Comparison of ENCODE assay signal across 8 mouse cellular contexts in the genomic region with DNA sequence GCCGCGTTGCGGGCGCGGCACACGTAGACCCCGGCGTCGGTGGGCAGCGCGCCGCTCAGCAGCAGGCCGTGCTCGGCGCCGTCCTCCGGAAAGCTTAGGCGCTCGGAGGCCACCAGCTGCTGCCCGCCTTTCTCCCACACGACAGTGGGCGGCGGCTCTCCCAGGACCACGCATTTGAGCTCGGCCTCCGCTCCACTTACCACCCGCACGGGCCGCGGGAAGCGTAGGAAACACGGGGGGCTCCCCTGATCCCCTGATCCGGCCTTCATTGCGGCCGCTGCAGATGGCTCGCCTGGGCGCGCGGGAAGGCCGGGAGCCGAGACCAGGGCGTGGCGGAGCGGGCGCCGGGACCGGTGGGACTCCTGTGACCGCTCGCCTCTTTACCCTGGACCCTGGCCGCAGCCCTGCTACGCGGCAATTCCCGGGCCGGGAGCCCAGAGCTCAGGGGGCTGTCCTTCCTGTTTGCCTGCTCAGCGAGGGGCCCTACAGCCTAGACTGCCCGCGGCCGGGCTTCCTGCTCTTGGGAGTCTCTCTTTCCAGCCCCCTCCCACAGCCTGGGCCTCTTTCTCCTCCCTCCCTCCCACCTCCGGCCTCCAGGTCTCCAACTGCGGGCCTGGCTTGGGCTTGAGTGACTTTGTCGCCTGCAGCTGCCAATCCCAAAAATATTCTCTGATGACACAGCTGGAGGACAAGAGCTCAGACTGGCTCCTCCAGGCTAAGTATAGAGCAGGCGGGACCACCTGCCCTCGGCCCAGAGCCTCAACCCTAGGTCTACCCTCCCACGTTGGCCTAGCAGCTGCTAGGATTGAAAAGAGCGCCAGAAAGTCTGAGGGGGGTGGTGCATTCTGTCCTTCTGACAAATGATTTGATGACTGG. TPM values are rescaled to one million over a fixed set of nuclear protein-coding genes. Genes with fewer than 3 reads are reported as not detected.
DNase-seq lines count a peak whose midpoint lies in the region; ATAC-seq and TF ChIP-seq lines count a peak whose summit lies in the region.

TSS of gene Obsl1 (minus strand) at position 497 of the 876 bp plus-strand sequence.

- ATAC-seq in forebrain, embryonic 16.5 days, result peak; percentile 67
- ATAC-seq in midbrain, embryonic 11.5 days (ENCODE audit: low FRiP score), result peak; percentile 83
- peak; percentile 79 for ATAC-seq in stomach, postnatal 0 days (ENCODE audit: low FRiP score, low TSS enrichment)
- no peak; the same call in 1 of the 2 replicates for ATAC-seq in granulocyte monocyte progenitor cell, adult 5-6 weeks (replicated peaks; ENCODE audit: poor library complexity, severe bottlenecking)

- H3K27ac ChIP-seq in forebrain, embryonic 16.5 days (ENCODE audit: low read length), result peak within 1 kb of the TSS; percentile 81
- H3K27ac ChIP-seq in midbrain, embryonic 11.5 days (ENCODE audit: low read depth, low read length), result peak within 1 kb of the TSS; percentile 65
- peak within 1 kb of the TSS; percentile 95 for H3K27ac ChIP-seq in stomach, postnatal 0 days (replicated peaks)

- H3K4me2 ChIP-seq in forebrain, embryonic 16.5 days (ENCODE audit: low read length), result peak within 1 kb of the TSS; percentile 92
- peak within 1 kb of the TSS; percentile 68 for H3K4me2 ChIP-seq in midbrain, embryonic 11.5 days
- peak within 1 kb of the TSS; percentile 91 for H3K4me2 ChIP-seq in stomach, postnatal 0 days (replicated peaks; ENCODE audit: low read depth)

- H3K27me3 ChIP-seq in forebrain, embryonic 16.5 days (replicated peaks; ENCODE audit: control insufficient read depth, insufficient read depth, low read length), result no peaks in the 10 kb centered on the region
- H3K27me3 ChIP-seq in midbrain, embryonic 11.5 days (ENCODE audit: control insufficient read depth, insufficient read depth, low read length), result peaks cover 9% of the 10 kb centered on the region; the same call in 1 of the 2 replicates
- no peaks in the 10 kb centered on the region for H3K27me3 ChIP-seq in stomach, postnatal 0 days (ENCODE audit: control insufficient read depth, insufficient read depth, low read length)

- intact Hi-C loops in left cerebral cortex, postnatal 14 days (cut with DNase I), result no loop called here

- peaks cover 9% of the 10 kb centered on the region for H3K36me3 ChIP-seq in forebrain, embryonic 16.5 days (ENCODE audit: control insufficient read depth, insufficient read depth)
- H3K36me3 ChIP-seq in midbrain, embryonic 11.5 days (ENCODE audit: control insufficient read depth, insufficient read depth, low read length), result peaks cover 9% of the 10 kb centered on the region
- H3K36me3 ChIP-seq in stomach, postnatal 0 days (ENCODE audit: control insufficient read depth, insufficient read depth, low read length), result peaks cover 5% of the 10 kb centered on the region

- peak; percentile 76 for DNase-seq in MN1 (ENCODE audit: low spot score)
- peak; percentile 60 for DNase-seq in brain, adult 2 months (ENCODE audit: low read depth, low spot score)
- DNase-seq in heart, postnatal 4 days, result peak; percentile 92
- DNase-seq in left cerebral cortex, postnatal 14 days (ENCODE audit: low spot score in 2 of 2), result peak in 1 of 2 experiments; percentile 50
- peak; percentile 97 for DNase-seq in midbrain, embryonic 11.5 days (ENCODE audit: low spot score, missing footprints)
- peak; percentile 70 for DNase-seq in stomach, postnatal 0 days (ENCODE audit: low spot score)

- peak within 1 kb of the TSS; percentile 87 for H3K9ac ChIP-seq in forebrain, embryonic 16.5 days (replicated peaks; ENCODE audit: low read depth, low read length)
- peak within 1 kb of the TSS; percentile 97 for H3K9ac ChIP-seq in midbrain, embryonic 11.5 days (ENCODE audit: low read length)
- H3K9ac ChIP-seq in stomach, postnatal 0 days (ENCODE audit: low read length), result peak within 1 kb of the TSS; percentile 93

- no peak for TF ChIP-seq EP300 in stomach, postnatal 0 days (optimal IDR thresholded peaks at IDR 0.05)

- H3K4me3 ChIP-seq in forebrain, embryonic 16.5 days (replicated peaks; ENCODE audit: low read length), result peak within 1 kb of the TSS; percentile 88
- peak within 1 kb of the TSS; percentile 77 for H3K4me3 ChIP-seq in midbrain, embryonic 11.5 days (ENCODE audit: low read depth, low read length)
- peak within 1 kb of the TSS; percentile 85 for H3K4me3 ChIP-seq in stomach, postnatal 0 days (ENCODE audit: low read depth, low read length)

- no peaks in the 10 kb centered on the region for H3K9me3 ChIP-seq in forebrain, embryonic 16.5 days (ENCODE audit: control insufficient read depth, low read length)
- no peaks in the 10 kb centered on the region for H3K9me3 ChIP-seq in midbrain, embryonic 11.5 days (ENCODE audit: control insufficient read depth, low read length)
- H3K9me3 ChIP-seq in stomach, postnatal 0 days (ENCODE audit: control insufficient read depth, low read length), result no peaks in the 10 kb centered on the region

- TF ChIP-seq CTCF in stomach, postnatal 0 days (IDR thresholded peaks at IDR 0.05; ENCODE audit: low read depth), result no peak

- WGBS in forebrain, embryonic 16.5 days, result under 1% methylated on average over 55 of the region's 65 CpGs
- WGBS in midbrain, embryonic 11.5 days, result under 1% methylated on average over 50 of the region's 65 CpGs
- under 1% methylated on average over 60 of the region's 65 CpGs for WGBS in stomach, postnatal 0 days

- peaks cover 25% of the 10 kb centered on the region for H3K4me1 ChIP-seq in forebrain, embryonic 16.5 days (replicated peaks; ENCODE audit: control insufficient read depth, insufficient read depth, low read length)
- peaks cover 7% of the 10 kb centered on the region for H3K4me1 ChIP-seq in midbrain, embryonic 11.5 days (ENCODE audit: control insufficient read depth, insufficient read depth, low read length)
- H3K4me1 ChIP-seq in stomach, postnatal 0 days (replicated peaks; ENCODE audit: control insufficient read depth, insufficient read depth), result no peaks in the 10 kb centered on the region; the same call in 1 of the 2 replicates

RNA-seq across cellular contexts. Expression of gene Obsl1, which starts in this region (rescaled TPM):
- 19.6 and 21.6 TPM in 2 replicates for polyA plus RNA-seq in forebrain, embryonic 16.5 days (2015; fragmentation: Nextera tagmentation; extraction: Ambion mirVana)
- total RNA-seq in heart, postnatal 4 days (2021), result 100 to 1,000 TPM; 196 to 210 TPM
- 10 to 100 TPM; 33.4 to 35.1 TPM for total RNA-seq in left cerebral cortex, postnatal 14 days (2021)
- 31.0 and 33.2 TPM in 2 replicates for polyA plus RNA-seq in midbrain, embryonic 11.5 days (2014; fragmentation: Nextera tagmentation; extraction: Ambion mirVana)
- 17.9 and 21.2 TPM in 2 replicates for polyA plus RNA-seq in stomach, postnatal 0 days (2015; fragmentation: Nextera tagmentation; extraction: Ambion mirVana)
- not detected in 2 replicates for total RNA-seq in granulocyte monocyte progenitor cell, adult 5-6 weeks (2014; fragmentation: Nextera tagmentation)
- total RNA-seq in granulocyte monocyte progenitor cell, adult 5-6 weeks (2017), result not detected in 2 replicates

Comparison
In these comparisons a context has a peak if more than half of its experiments do, and no peak if none do; other contexts are left out.
1. RNA of gene Obsl1 (total RNA-seq): 196 to 210 TPM in heart, postnatal 4 days and 33.4 to 35.1 TPM in left cerebral cortex, postnatal 14 days; not detected in granulocyte monocyte progenitor cell, adult 5-6 weeks; every median in the first group is over 10 times any median in the second.
2. RNA of gene Obsl1 (total RNA-seq): 196 to 210 TPM in heart, postnatal 4 days; 33.4 to 35.1 TPM in left cerebral cortex, postnatal 14 days; every median in the first group is over 4 times any median in the second.
3. Peak in every context shown above with its lines, with median percentiles within 50 percentile points of each other: H3K27ac ChIP-seq, H3K4me2 ChIP-seq, H3K4me3 ChIP-seq and H3K9ac ChIP-seq.